Mouse (Mus musculus) neural tube, embryonic 13.5 days (tissue): Measurements from ENCODE around the gene Clic1. TPM values are rescaled to one million over a fixed set of nuclear protein-coding genes. Genes with fewer than 3 reads are reported as not detected.
A peak's percentile ranks its signal among the peaks of the same experiment; 100 is the strongest.
"Not testable (repeated sequence)": the region's sequence is repeated elsewhere in the genome, so short reads cannot be mapped to it uniquely, and the experiment has no call there.

ENCODE experiments used
- ATAC-seq: fragments of 200-750 bp; cut with Nextera tagmentation; 2 replicates; pipeline ENCODE4 v1.8.0; 2017; ENCODE audit warnings: low read depth, mild to moderate bottlenecking, moderate TSS enrichment, moderate library complexity
- H3K27ac ChIP-seq: fragments of 300-500 bp; sonication (generic); replicated peaks from 2 replicates; pipeline ENCODE4 v1.5.1; 2015; ENCODE audit warnings: moderate library complexity, mild to moderate bottlenecking, inconsistent platforms
- H3K27me3 ChIP-seq: fragments of 300-500 bp; sonication (generic); 2 replicates; pipeline ENCODE4 v1.6.1; 2015; ENCODE audit warnings: mild to moderate bottlenecking, inconsistent platforms
- H3K36me3 ChIP-seq: fragments of 300-500 bp; sonication (generic); 2 replicates; pipeline ENCODE4 v1.6.1; 2015; ENCODE audit warnings: mild to moderate bottlenecking, inconsistent platforms
- H3K4me1 ChIP-seq: fragments of 300-500 bp; sonication (generic); replicated peaks from 2 replicates; pipeline ENCODE4 v1.6.1; 2015; ENCODE audit warnings: inconsistent platforms
- H3K4me2 ChIP-seq: fragments of 300-500 bp; sonication (generic); 2 replicates; pipeline ENCODE4 v1.6.1; 2015; ENCODE audit warnings: inconsistent platforms, mild to moderate bottlenecking, moderate library complexity
- H3K4me3 ChIP-seq: fragments of 300-500 bp; sonication (generic); 2 replicates; pipeline ENCODE4 v1.5.1; 2015; ENCODE audit warnings: mild to moderate bottlenecking, inconsistent platforms
- H3K9ac ChIP-seq: fragments of 300-500 bp; sonication (generic); 2 replicates; pipeline ENCODE4 v1.6.1; 2015; ENCODE audit warnings: moderate library complexity, mild to moderate bottlenecking, inconsistent platforms
- H3K9me3 ChIP-seq: fragments of 300-500 bp; sonication (generic); 2 replicates; pipeline ENCODE4 v1.6.1; 2016; ENCODE audit warnings: inconsistent platforms
- WGBS: fragments of 180-500 bp; shearing (Covaris S2); methylation state at CpG from one replicate; pipeline ENCODE4 v1.1.7; 2015; 5-methylcytosine and 5-hydroxymethylcytosine counted together
- polyA plus RNA-seq: library from polyadenylated mRNA; unstranded; fragments of >200 nt; fragmentation: Nextera tagmentation; extraction: Ambion mirVana; gene quantifications from 2 replicates; pipeline ENCODE4 v1.2.1, GENCODE M21; 2015

Clic1 gene
- polyA plus RNA-seq, 1 experiment from 2014 or later: 145 TPM

- Histone ChIP-seq H3K27ac (no peak overlapping the region), H3K36me3 (no peaks in the 10 kb centered on the region), H3K4me1 (peaks cover 21% of the 10 kb centered on the region), H3K4me3 (no peak overlapping the region), H3K9ac (no peak overlapping the region), H3K4me2 (no peak overlapping the region), H3K9me3 (no peaks in the 10 kb centered on the region), H3K27me3 (no peaks in the 10 kb centered on the region)
- WGBS: 73% methylated on average over 8 of the region's 8 CpGs
- no peak for ATAC-seq
Measured at GRCm38 (mm10) chr17:35032323-35032870, 17.4 kb upstream of the Clic1 start.

- H3K27ac ChIP-seq, H3K9ac ChIP-seq, H3K27me3 ChIP-seq, H3K4me1 ChIP-seq, H3K9me3 ChIP-seq, H3K36me3 ChIP-seq, H3K4me2 ChIP-seq, ATAC-seq, H3K4me3 ChIP-seq: not testable (repeated sequence)
- whole genome bisulfite sequencing: 81% methylated on average over 1 of the region's 1 CpGs
Measured at GRCm38 (mm10) chr17:35033703-35034102, 16.1 kb upstream of the Clic1 start.

- Histone ChIP-seq H3K36me3 (no peaks in the 10 kb centered on the region), H3K27ac (no peak overlapping the region), H3K27me3 (no peaks in the 10 kb centered on the region), H3K4me2 (no peak overlapping the region), H3K9ac (no peak overlapping the region), H3K4me1 (peaks cover 1% of the 10 kb centered on the region), H3K4me3 (no peak overlapping the region), H3K9me3 (no peaks in the 10 kb centered on the region)
- ATAC-seq: no peak
- 74% methylated on average over 6 of the region's 6 CpGs for WGBS
Measured at GRCm38 (mm10) chr17:35034896-35035295, 14.9 kb upstream of the Clic1 start.

GRCm38 (mm10) chr17:35039121-35039873 lies 10.5 kb upstream of the Clic1 start:
- Histone ChIP-seq H3K9ac (no peak overlapping the region), H3K4me2 (no peak overlapping the region), H3K9me3 (no peaks in the 10 kb centered on the region), H3K4me1 (no peaks in the 10 kb centered on the region), H3K27ac (no peak overlapping the region), H3K27me3 (no peaks in the 10 kb centered on the region), H3K36me3 (no peaks in the 10 kb centered on the region), H3K4me3 (no peak overlapping the region)
- 88% methylated on average over 11 of the region's 11 CpGs for WGBS
- ATAC-seq: no peak

- peaks cover 21% of the 10 kb centered on the region for H3K4me1 ChIP-seq
- no peak for ATAC-seq
- H3K9ac ChIP-seq: no peak overlapping the region
- no peak overlapping the region for H3K4me2 ChIP-seq
- no peaks in the 10 kb centered on the region for H3K36me3 ChIP-seq
- no peak overlapping the region for H3K4me3 ChIP-seq
- H3K9me3 ChIP-seq: no peaks in the 10 kb centered on the region
- WGBS: 86% methylated on average over 4 of the region's 4 CpGs
- H3K27ac ChIP-seq: no peak overlapping the region
- H3K27me3 ChIP-seq: no peaks in the 10 kb centered on the region
Measured at GRCm38 (mm10) chr17:35043794-35044193, 6.0 kb upstream of the Clic1 start.

- no peaks in the 10 kb centered on the region for H3K27me3 ChIP-seq
- no peaks in the 10 kb centered on the region for H3K9me3 ChIP-seq
- peak overlapping the region; percentile 99 for H3K4me2 ChIP-seq
- peak overlapping the region; percentile 58 for H3K4me3 ChIP-seq
- peaks cover 31% of the 10 kb centered on the region for H3K4me1 ChIP-seq
- H3K36me3 ChIP-seq: no peaks in the 10 kb centered on the region
- no peak overlapping the region for H3K27ac ChIP-seq
- 80% methylated on average over 7 of the region's 7 CpGs for WGBS
- H3K9ac ChIP-seq: peak overlapping the region; percentile 83; the same call in 1 of the 2 replicates
- ATAC-seq: no peak
Measured at GRCm38 (mm10) chr17:35044904-35045806, 4.6 kb upstream of the Clic1 start.

GRCm38 (mm10) chr17:35045807-35046680 lies 3.7 kb upstream of the Clic1 start:
- ATAC-seq: peak; percentile 74
- no peaks in the 10 kb centered on the region for H3K36me3 ChIP-seq
- peak overlapping the region; percentile 58 for H3K4me3 ChIP-seq
- 7% methylated on average over 33 of the region's 48 CpGs for WGBS
- no peaks in the 10 kb centered on the region for H3K27me3 ChIP-seq
- peak overlapping the region; percentile 83 for H3K9ac ChIP-seq
- H3K27ac ChIP-seq: peak overlapping the region; percentile 76
- H3K4me2 ChIP-seq: peak overlapping the region; percentile 99
- peaks cover 38% of the 10 kb centered on the region for H3K4me1 ChIP-seq
- no peaks in the 10 kb centered on the region for H3K9me3 ChIP-seq

- peak within 1 kb of the TSS; percentile 58 for H3K4me3 ChIP-seq
- no peaks in the 10 kb centered on the region for H3K36me3 ChIP-seq
- no peaks in the 10 kb centered on the region for H3K27me3 ChIP-seq
- peaks cover 46% of the 10 kb centered on the region for H3K4me1 ChIP-seq
- ATAC-seq: peak; percentile 98
- no peaks in the 10 kb centered on the region for H3K9me3 ChIP-seq
- H3K9ac ChIP-seq: peak within 1 kb of the TSS; percentile 83
- H3K27ac ChIP-seq: peak within 1 kb of the TSS; percentile 76
- WGBS: 3% methylated on average over 33 of the region's 33 CpGs
- H3K4me2 ChIP-seq: peak within 1 kb of the TSS; percentile 99
Measured at GRCm38 (mm10) chr17:35046681-35047455, 2.9 kb upstream of the Clic1 start, which contains the start of gene Msh5. Msh5 (minus strand) TSS chr17:35046745.

- Histone ChIP-seq H3K4me2 (peak overlapping the region; percentile 6; the same call in 1 of the 2 replicates), H3K9me3 (no peaks in the 10 kb centered on the region), H3K36me3 (0 out of 2 replicates have a peak, but pooled peaks cover under 1% of the 10 kb centered on the region), H3K27me3 (no peaks in the 10 kb centered on the region), H3K9ac (no peak overlapping the region), H3K27ac (peak overlapping the region; percentile 42), H3K4me1 (peaks cover 54% of the 10 kb centered on the region), H3K4me3 (no peak overlapping the region)
- ATAC-seq: no peak
- 66% methylated on average over 1 of the region's 1 CpGs for WGBS
Measured at GRCm38 (mm10) chr17:35047688-35048087, 2.1 kb upstream of the Clic1 start.

GRCm38 (mm10) chr17:35048149-35048931 lies 1.4 kb upstream of the Clic1 start:
- H3K27ac ChIP-seq: peak overlapping the region; percentile 42; the same call in 1 of the 2 replicates

More at GRCm38 (mm10) chr17:35048149-35048931, 1.4 kb upstream of the Clic1 start:
- no peaks in the 10 kb centered on the region for H3K9me3 ChIP-seq
- no peak overlapping the region for H3K9ac ChIP-seq
- peaks cover 4% of the 10 kb centered on the region; the same call in 1 of the 2 replicates for H3K36me3 ChIP-seq
- WGBS: 35% methylated on average over 11 of the region's 11 CpGs
- H3K4me3 ChIP-seq: no peak overlapping the region
- no peak for ATAC-seq
- peak overlapping the region; percentile 6; the same call in 1 of the 2 replicates for H3K4me2 ChIP-seq
- H3K27me3 ChIP-seq: no peaks in the 10 kb centered on the region
- peaks cover 58% of the 10 kb centered on the region for H3K4me1 ChIP-seq
